Mouse (Mus musculus) liver, embryonic 11.5 days (tissue): ENCODE data around the gene Vps37d. TPM values are rescaled to one million over a fixed set of nuclear protein-coding genes. Genes with fewer than 3 reads are reported as not detected.

ENCODE experiments used
- ATAC-seq: fragments of 200-750 bp; cut with Nextera tagmentation; replicated peaks from 2 replicates; pipeline ENCODE4 v1.8.0; 2017; ENCODE audit warnings: moderate number of reproducible peaks, mild to moderate bottlenecking, moderate TSS enrichment, moderate library complexity; ENCODE audit not compliant: low FRiP score
- DNase-seq: peaks from one replicate; pipeline ENCODE4 v3.0.0-alpha.2; 2017; ENCODE audit warnings: low spot score
- H3K27ac ChIP-seq: fragments of 300-500 bp; sonication (generic); 2 replicates; pipeline ENCODE4 v1.5.1; 2014; ENCODE audit warnings: mild to moderate bottlenecking, low read depth, low read length, control low read depth
- H3K27me3 ChIP-seq: fragments of 300-500 bp; sonication (generic); replicated peaks from 2 replicates; pipeline ENCODE4 v1.6.1; 2014; ENCODE audit warnings: low read length, mixed read lengths; ENCODE audit not compliant: control insufficient read depth, insufficient read depth
- H3K36me3 ChIP-seq: fragments of 300-500 bp; sonication (generic); 2 replicates; pipeline ENCODE4 v1.6.1; 2014; ENCODE audit warnings: mild to moderate bottlenecking, low read length, moderate library complexity, mixed read lengths; ENCODE audit not compliant: control insufficient read depth, insufficient read depth
- H3K4me1 ChIP-seq: fragments of 300-500 bp; sonication (generic); replicated peaks from 2 replicates; pipeline ENCODE4 v1.6.1; 2014; ENCODE audit warnings: low read length, mixed read lengths; ENCODE audit not compliant: control insufficient read depth, insufficient read depth
- H3K4me2 ChIP-seq: fragments of 300-500 bp; sonication (generic); 2 replicates; pipeline ENCODE4 v1.6.1; 2014; ENCODE audit warnings: mild to moderate bottlenecking, control low read depth, moderate library complexity
- H3K4me3 ChIP-seq: fragments of 300-500 bp; sonication (generic); 2 replicates; pipeline ENCODE4 v1.5.1; 2014; ENCODE audit warnings: low read depth, low read length, control low read depth
- H3K9ac ChIP-seq: fragments of 300-500 bp; sonication (generic); 2 replicates; pipeline ENCODE4 v1.6.1; 2014; ENCODE audit warnings: low read depth, low read length, control low read depth
- H3K9me3 ChIP-seq: fragments of 300-500 bp; sonication (generic); 2 replicates; pipeline ENCODE4 v1.6.1; 2016; ENCODE audit warnings: low read length, inconsistent platforms, mixed read lengths; ENCODE audit not compliant: control insufficient read depth
- WGBS: fragments of 180-500 bp; shearing (Covaris S2); extraction: QIAGEN DNeasy Blood & Tissue Kit; methylation state at CpG from one replicate; pipeline ENCODE4 v1.1.7; 2014; 5-methylcytosine and 5-hydroxymethylcytosine counted together
- polyA plus RNA-seq: library from polyadenylated mRNA; unstranded; fragments of >200 nt; fragmentation: Nextera tagmentation; extraction: Ambion mirVana; gene quantifications from 2 replicates; pipeline ENCODE4 v1.2.1, GENCODE M21; 2014

Vps37d gene
- polyA plus RNA-seq, 1 experiment from 2014 or later: 3.0 TPM

DNA sequence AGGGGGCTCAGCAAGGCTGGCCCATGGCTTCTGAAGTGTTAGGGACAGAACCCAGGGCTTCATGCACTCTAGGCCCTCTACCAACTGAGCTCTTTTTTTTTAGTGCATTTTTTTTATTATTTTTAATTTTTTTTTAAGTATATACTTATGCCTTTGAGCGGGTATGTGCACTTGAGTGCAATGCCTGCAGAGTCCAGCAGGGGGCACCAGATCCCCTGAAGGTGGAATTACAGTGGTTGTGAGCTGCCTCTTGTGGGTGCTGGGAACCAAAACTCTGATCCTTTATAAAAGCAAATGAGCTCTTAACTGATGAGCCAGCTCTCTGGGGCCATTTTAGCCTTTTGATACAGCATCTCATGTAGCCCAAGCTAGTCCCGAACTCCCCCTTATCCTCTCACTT is 43.5 kb downstream of the Vps37d start:
- Histone ChIP-seq H3K9ac (no peak overlapping the region), H3K36me3 (no peaks in the 10 kb centered on the region), H3K27ac (no peak overlapping the region), H3K9me3 (0 out of 2 replicates have a peak, but pooled peaks cover 5% of the 10 kb centered on the region), H3K4me1 (peaks cover 4% of the 10 kb centered on the region), H3K4me3 (no peak overlapping the region), H3K27me3 (no peaks in the 10 kb centered on the region), H3K4me2 (no peak overlapping the region)
- DNase-seq: no peak
- ATAC-seq: no peak
- WGBS: 89% methylated on average over 2 of the region's 2 CpGs

DNA sequence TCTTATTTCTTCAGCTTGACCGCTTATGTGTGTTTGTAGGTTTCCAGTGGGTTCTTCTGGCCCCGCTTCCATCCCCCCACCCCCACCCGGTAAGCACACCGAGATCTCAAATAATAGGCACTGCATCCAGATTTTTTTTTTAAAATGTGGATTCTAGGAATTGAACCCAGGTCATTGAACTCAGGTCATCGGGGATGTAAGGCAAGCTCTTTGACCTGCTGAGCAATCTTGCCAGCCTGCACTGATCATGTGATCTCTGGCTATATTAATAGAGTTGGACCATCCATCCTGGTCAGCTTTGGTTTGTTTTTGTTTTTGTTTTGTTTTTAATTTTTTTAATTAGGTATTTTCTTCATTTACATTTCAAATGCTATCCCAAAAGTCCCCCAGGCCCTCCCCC is 45.5 kb downstream of the Vps37d start:
- Histone ChIP-seq H3K4me1 (peaks cover 12% of the 10 kb centered on the region), H3K4me2 (no peak overlapping the region), H3K36me3 (no peaks in the 10 kb centered on the region), H3K9ac (no peak overlapping the region), H3K27me3 (no peaks in the 10 kb centered on the region), H3K4me3 (no peak overlapping the region), H3K27ac (no peak overlapping the region), H3K9me3 (0 out of 2 replicates have a peak, but pooled peaks cover 5% of the 10 kb centered on the region)
- DNase-seq (no peak), ATAC-seq (no peak)
- WGBS: 84% methylated on average over 5 of the region's 5 CpGs

DNA sequence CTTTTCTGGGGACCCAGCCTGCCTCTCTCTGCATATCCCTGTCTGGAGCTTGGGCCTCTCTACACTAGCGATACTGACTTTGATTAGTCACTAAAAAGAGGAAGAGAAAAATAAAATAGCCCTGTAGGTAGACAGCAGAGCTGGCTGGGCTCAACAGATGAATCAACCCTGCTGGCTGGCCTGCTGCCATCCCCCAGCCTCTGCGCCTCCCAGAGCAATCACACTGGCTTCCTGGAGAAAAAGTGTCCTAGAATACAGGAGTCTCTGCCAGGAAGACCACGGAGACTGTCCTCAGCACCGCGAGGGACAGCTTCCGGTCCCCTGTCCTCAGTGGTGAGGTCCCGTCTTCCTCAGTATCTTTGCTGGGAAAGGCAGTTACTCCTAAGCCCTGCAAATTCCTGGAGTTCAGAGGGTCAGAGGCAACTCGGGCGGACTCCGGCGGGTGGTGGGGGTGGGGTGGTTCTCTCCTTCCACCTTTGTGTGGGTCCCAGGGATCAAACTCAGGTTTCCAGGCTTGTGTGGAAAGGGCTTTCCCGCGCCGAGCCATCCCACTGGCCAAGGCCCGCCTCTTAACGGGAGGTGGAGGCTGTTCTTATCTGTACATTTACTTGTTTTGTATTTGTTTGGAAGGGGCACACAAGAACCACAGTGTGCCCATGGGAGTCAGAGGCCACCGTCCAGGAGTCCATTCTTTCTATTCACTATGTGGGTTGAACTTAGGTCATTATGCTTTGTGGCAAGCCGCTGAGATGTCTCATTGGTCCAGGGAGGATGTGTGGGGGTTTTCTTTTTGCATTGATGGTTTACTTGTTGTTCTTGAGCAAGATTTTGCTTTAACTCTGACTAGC is 48.8 kb downstream of the Vps37d start:
- peak overlapping the region; percentile 61; the same call in 1 of the 2 replicates for H3K27ac ChIP-seq
- H3K9ac ChIP-seq: 0 out of 2 replicates have a peak overlapping the region, but pooled peaks have one; percentile 16
- H3K36me3 ChIP-seq: no peaks in the 10 kb centered on the region
- H3K27me3 ChIP-seq: no peaks in the 10 kb centered on the region; the same call in 1 of the 2 replicates
- H3K4me1 ChIP-seq: peaks cover 32% of the 10 kb centered on the region
- 39% methylated on average over 18 of the region's 18 CpGs for WGBS
- peak overlapping the region; percentile 38 for H3K4me2 ChIP-seq
- H3K9me3 ChIP-seq: no peaks in the 10 kb centered on the region
- DNase-seq (no peak), ATAC-seq (peak; percentile 24; the same call in 1 of the 2 replicates)
- H3K4me3 ChIP-seq: no peak overlapping the region

DNA sequence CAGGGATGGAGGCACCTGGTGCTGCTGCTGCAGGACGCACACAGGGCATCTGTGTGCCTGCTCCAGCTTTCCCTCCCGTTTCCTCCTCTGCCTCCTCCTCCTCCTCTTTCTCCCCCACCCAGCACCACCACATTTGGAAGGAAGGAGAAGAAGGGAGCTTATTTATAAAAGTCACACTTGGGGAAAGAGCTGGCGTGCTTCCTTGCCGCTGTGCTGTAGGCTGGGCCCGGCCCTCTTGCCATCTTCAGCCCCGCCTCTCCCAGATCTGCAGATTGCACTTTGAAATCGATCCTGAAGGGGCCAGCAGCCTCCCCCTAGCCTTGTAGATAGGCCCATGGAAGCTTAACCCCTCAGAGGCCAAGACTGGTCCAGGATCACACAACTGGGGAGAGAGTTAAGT is 52.2 kb downstream of the Vps37d start:
- Histone ChIP-seq H3K9ac (no peak overlapping the region), H3K27me3 (no peaks in the 10 kb centered on the region; the same call in 1 of the 2 replicates), H3K36me3 (no peaks in the 10 kb centered on the region), H3K27ac (no peak overlapping the region), H3K9me3 (no peaks in the 10 kb centered on the region), H3K4me2 (peak overlapping the region; percentile 33), H3K4me3 (no peak overlapping the region), H3K4me1 (peaks cover 40% of the 10 kb centered on the region)
- WGBS: 32% methylated on average over 7 of the region's 7 CpGs
- no peak for DNase-seq
- ATAC-seq: no peak

DNA sequence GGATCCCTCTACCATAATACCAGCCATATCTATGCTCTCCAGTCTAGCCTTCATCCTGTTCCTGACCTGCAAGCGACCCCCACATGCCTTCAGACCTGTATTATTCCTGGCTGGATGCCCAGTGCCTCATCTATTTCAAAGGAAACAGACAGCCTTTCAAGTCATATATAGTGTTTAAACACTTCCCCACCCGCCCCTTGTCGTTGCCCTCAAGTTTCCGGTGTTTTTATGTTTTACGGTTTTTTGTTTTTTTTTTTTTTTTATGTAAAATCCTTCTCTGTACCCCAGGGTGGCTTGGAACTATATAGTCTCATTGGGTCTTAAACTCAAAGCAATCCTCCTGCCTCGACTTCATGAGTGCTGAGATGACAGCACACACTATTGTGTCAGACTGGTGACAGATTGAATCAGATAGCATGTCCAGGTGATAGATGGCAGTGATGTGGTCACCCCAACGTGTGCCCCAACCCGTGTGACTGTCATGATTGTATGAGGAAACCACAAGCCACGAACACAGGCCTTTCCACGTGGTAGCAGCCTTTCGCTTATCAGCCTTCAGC is 53.3 kb downstream of the Vps37d start:
- Histone ChIP-seq H3K4me2 (peak overlapping the region; percentile 67), H3K27ac (no peak overlapping the region)

DNA sequence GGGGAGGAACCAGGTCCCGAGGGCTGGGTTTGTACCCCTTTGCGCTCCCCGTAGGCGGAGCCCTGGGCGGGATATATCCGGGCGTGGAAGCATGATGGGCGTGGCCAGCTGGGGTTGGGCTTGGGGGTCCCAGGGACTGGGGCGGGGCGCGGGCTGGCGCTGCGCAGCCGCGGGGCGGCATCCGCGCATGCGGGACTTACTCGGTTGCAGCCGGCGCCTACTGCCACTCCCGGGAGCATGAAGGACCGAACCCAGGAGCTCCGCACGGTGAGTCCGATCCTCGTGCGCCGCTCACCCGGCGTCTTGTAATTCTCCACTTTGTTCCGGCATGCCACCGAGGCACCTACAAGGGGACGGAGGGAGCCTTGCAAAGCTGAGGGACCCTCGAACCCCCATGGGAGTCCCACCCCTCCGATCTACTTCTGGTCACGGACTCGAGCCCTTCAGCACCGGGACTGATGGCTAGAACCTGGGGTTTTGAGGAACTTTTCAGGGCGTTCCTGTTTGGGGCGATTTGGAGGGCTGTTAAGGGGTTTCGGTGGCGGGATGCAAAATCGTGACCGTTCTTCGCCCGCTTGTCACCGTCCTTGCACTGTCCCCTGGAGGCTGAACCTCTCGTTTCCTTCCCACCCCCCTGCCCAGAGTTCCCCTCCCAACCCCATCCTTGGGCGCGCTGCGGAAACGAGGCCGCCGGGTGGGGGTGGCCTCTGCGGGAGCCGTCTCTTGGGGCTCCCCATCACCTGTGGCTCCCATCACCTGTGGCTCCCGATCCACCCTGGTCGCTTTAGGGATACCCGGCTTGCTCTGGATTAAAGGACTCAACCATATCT is 54.5 kb downstream of the Vps37d start, which contains the start of gene Stx1a:
Gene Stx1a (plus strand): TSS at position 139 of the 830 bp plus-strand sequence.
- no peaks in the 10 kb centered on the region for H3K9me3 ChIP-seq
- H3K36me3 ChIP-seq: no peaks in the 10 kb centered on the region
- ATAC-seq: peak; percentile 96
- H3K4me2 ChIP-seq: peak within 1 kb of the TSS; percentile 67
- peaks cover 30% of the 10 kb centered on the region for H3K4me1 ChIP-seq
- no peak within 1 kb of the TSS for H3K27ac ChIP-seq
- peak within 1 kb of the TSS; percentile 68 for H3K4me3 ChIP-seq
- H3K27me3 ChIP-seq: no peaks in the 10 kb centered on the region; the same call in 1 of the 2 replicates
- DNase-seq: peak; percentile 90
- peak within 1 kb of the TSS; percentile 58 for H3K9ac ChIP-seq
- WGBS: under 1% methylated on average over 61 of the region's 61 CpGs

More for the DNA sequence above, 53.3 kb downstream of the Vps37d start:
- 39% methylated on average over 11 of the region's 11 CpGs for WGBS
- Histone ChIP-seq H3K4me1 (peaks cover 40% of the 10 kb centered on the region), H3K36me3 (no peaks in the 10 kb centered on the region), H3K27me3 (no peaks in the 10 kb centered on the region; the same call in 1 of the 2 replicates), H3K4me3 (peak overlapping the region; percentile 68), H3K9me3 (no peaks in the 10 kb centered on the region), H3K9ac (no peak overlapping the region)
- ATAC-seq (no peak), DNase-seq (no peak)

Other genes starting within 250 kb of the Vps37d start
- not detected in 2 replicates for gene Tmem270, start 171.5 kb downstream of the Vps37d start, polyA plus RNA-seq
- gene Cldn13, start 162.7 kb downstream of the Vps37d start, polyA plus RNA-seq: 115 and 120 TPM in 2 replicates
- gene Mettl27, start 145.9 kb downstream of the Vps37d start, polyA plus RNA-seq: 9.1 and 11.4 TPM in 2 replicates
- 3.1 and 3.7 TPM in 2 replicates for gene Cldn4, start 131.3 kb downstream of the Vps37d start, polyA plus RNA-seq
- gene Cldn3, start 92.1 kb downstream of the Vps37d start, polyA plus RNA-seq: 2.0 and 2.2 TPM in 2 replicates
- 64.9 and 71.1 TPM in 2 replicates for gene Abhd11, start 69.1 kb downstream of the Vps37d start, polyA plus RNA-seq
- gene Stx1a, start 54.8 kb downstream of the Vps37d start, polyA plus RNA-seq: 6.2 and 6.4 TPM in 2 replicates
- 25.1 and 27.2 TPM in 2 replicates for gene Dnajc30, start 14.1 kb downstream of the Vps37d start, polyA plus RNA-seq
- gene Bud23, start 13.3 kb downstream of the Vps37d start, polyA plus RNA-seq: 157 and 158 TPM in 2 replicates
- 18.5 and 18.7 TPM in 2 replicates for gene Mlxipl, start 11.6 kb upstream of the Vps37d start, polyA plus RNA-seq
- gene Tbl2, start 71.4 kb upstream of the Vps37d start, polyA plus RNA-seq: 24.6 and 29.2 TPM in 2 replicates
- 52.5 and 52.9 TPM in 2 replicates for gene Bcl7b, start 90.0 kb upstream of the Vps37d start, polyA plus RNA-seq
- 47.2 and 50.8 TPM in 2 replicates for gene Baz1b, start 109.0 kb upstream of the Vps37d start, polyA plus RNA-seq
- 0.47 and 0.58 TPM in 2 replicates for gene Fzd9, start 173.0 kb upstream of the Vps37d start, polyA plus RNA-seq